Mouse (Mus musculus) erythroblast, embryonic 14.5 days (primary cell): ENCODE measurements at regions not wholly inside any gene's neighbourhood (a gene's known extent, or its start where the extent isn't known, plus 50 kb on each side); places are given as distances from the start of the nearest gene placed in this dataset.

Source experiments
- GATA1 ChIP-seq: IDR thresholded peaks from 2 replicates; pipeline ENCODE4 v1.6.1; 2012; ENCODE audit warnings: low read length, inconsistent platforms, mixed read lengths
- TAL1 ChIP-seq: IDR thresholded peaks from 3 replicates; pipeline ENCODE4 v1.6.1; 2012; ENCODE audit warnings: low read length, inconsistent platforms, mixed read lengths

GRCm38 (mm10) chr2:61386966-61387365 is 191.4 kb upstream of the Tank start:
- TF ChIP-seq TAL1 (no peak), GATA1 (no peak)
